Mouse (Mus musculus) liver, embryonic 16.5 days (tissue): ENCODE results near the gene Prg3. TPM values are rescaled to one million over a fixed set of nuclear protein-coding genes. Genes with fewer than 3 reads are reported as not detected.

Experiments
- ATAC-seq: fragments of 200-750 bp; cut with Nextera tagmentation; 2 replicates; pipeline ENCODE4 v1.8.0; 2017; ENCODE audit warnings: low read depth, mild to moderate bottlenecking, moderate number of reproducible peaks, moderate library complexity
- H3K27ac ChIP-seq: fragments of 300-500 bp; sonication (generic); 2 replicates; pipeline ENCODE4 v1.5.1; 2014; ENCODE audit warnings: mild to moderate bottlenecking, low read length
- H3K27me3 ChIP-seq: fragments of 300-500 bp; sonication (generic); 2 replicates; pipeline ENCODE4 v1.6.1; 2014; ENCODE audit warnings: low read depth, low read length, mixed read lengths; ENCODE audit not compliant: control insufficient read depth, insufficient read depth
- H3K36me3 ChIP-seq: fragments of 300-500 bp; sonication (generic); 2 replicates; pipeline ENCODE4 v1.6.1; 2014; ENCODE audit warnings: mild to moderate bottlenecking; ENCODE audit not compliant: control insufficient read depth, insufficient read depth
- H3K4me1 ChIP-seq: fragments of 300-500 bp; sonication (generic); 2 replicates; pipeline ENCODE4 v1.6.1; 2014; ENCODE audit warnings: low read depth, low read length, mixed read lengths; ENCODE audit not compliant: control insufficient read depth
- H3K4me2 ChIP-seq: fragments of 300-500 bp; sonication (generic); 2 replicates; pipeline ENCODE4 v1.6.1; 2014; ENCODE audit warnings: low read depth, low read length, mixed read lengths
- H3K4me3 ChIP-seq: fragments of 300-500 bp; sonication (generic); 2 replicates; pipeline ENCODE4 v1.5.1; 2014; ENCODE audit warnings: low read depth, mild to moderate bottlenecking, low read length
- H3K9ac ChIP-seq: fragments of 300-500 bp; sonication (generic); 2 replicates; pipeline ENCODE4 v1.6.1; 2014; ENCODE audit warnings: low read depth, low read length
- H3K9me3 ChIP-seq: fragments of 300-500 bp; sonication (generic); replicated peaks from 2 replicates; pipeline ENCODE4 v1.6.1; 2016; ENCODE audit warnings: low read length; ENCODE audit not compliant: control insufficient read depth
- WGBS: fragments of 180-500 bp; shearing (Covaris S2); extraction: QIAGEN DNeasy Blood & Tissue Kit; methylation state at CpG from one replicate; pipeline ENCODE4 v1.1.7; 2014; ENCODE audit not compliant: insufficient replicate concordance; 5-methylcytosine and 5-hydroxymethylcytosine counted together
- polyA plus RNA-seq: library from polyadenylated mRNA; unstranded; fragments of >200 nt; fragmentation: Nextera tagmentation; extraction: Ambion mirVana; gene quantifications from 2 replicates; pipeline ENCODE4 v1.2.1, GENCODE M21; 2015

Gene Prg3
- polyA plus RNA-seq, 1 experiment from 2014 or later: 5.0 TPM

GRCm38 (mm10) chr2:85027281-85027680, 39.3 kb downstream of the Prg3 start:
- no peaks in the 10 kb centered on the region for H3K9me3 ChIP-seq
- no peaks in the 10 kb centered on the region for H3K4me1 ChIP-seq
- ATAC-seq: peak; percentile 22; the same call in 1 of the 2 replicates
- H3K27me3 ChIP-seq: no peaks in the 10 kb centered on the region; the same call in none of the 2 replicates
- H3K27ac ChIP-seq: no peak overlapping the region
- H3K4me3 ChIP-seq: no peak overlapping the region
- H3K36me3 ChIP-seq: no peaks in the 10 kb centered on the region
- no peak overlapping the region for H3K4me2 ChIP-seq
- H3K9ac ChIP-seq: no peak overlapping the region
- 24% methylated on average over 5 of the region's 5 CpGs for WGBS

- 43% methylated on average over 6 of the region's 6 CpGs for WGBS
- no peaks in the 10 kb centered on the region for H3K36me3 ChIP-seq
- no peak for ATAC-seq
Observed at GRCm38 (mm10) chr2:85029897-85030296, 41.9 kb downstream of the Prg3 start.

GRCm38 (mm10) chr2:85030989-85031388, 43.0 kb downstream of the Prg3 start:
- Histone ChIP-seq H3K4me2 (no peak overlapping the region), H3K9ac (no peak overlapping the region), H3K36me3 (no peaks in the 10 kb centered on the region), H3K27ac (no peak overlapping the region), H3K4me1 (peaks cover under 1% of the 10 kb centered on the region; the same call in 1 of the 2 replicates), H3K9me3 (no peaks in the 10 kb centered on the region), H3K4me3 (no peak overlapping the region), H3K27me3 (peaks cover 17% of the 10 kb centered on the region)
- ATAC-seq: no peak
- WGBS: 41% methylated on average over 6 of the region's 6 CpGs

More at GRCm38 (mm10) chr2:85029897-85030296, 41.9 kb downstream of the Prg3 start:
- Histone ChIP-seq H3K9ac (no peak overlapping the region), H3K4me1 (no peaks in the 10 kb centered on the region), H3K9me3 (no peaks in the 10 kb centered on the region), H3K27me3 (peaks cover 14% of the 10 kb centered on the region), H3K4me3 (no peak overlapping the region), H3K4me2 (no peak overlapping the region), H3K27ac (no peak overlapping the region)

GRCm38 (mm10) chr2:85033121-85033520, 45.1 kb downstream of the Prg3 start:
- no peak overlapping the region for H3K4me2 ChIP-seq
- peaks cover 9% of the 10 kb centered on the region for H3K4me1 ChIP-seq
- no peak for ATAC-seq
- H3K4me3 ChIP-seq: no peak overlapping the region
- 52% methylated on average over 2 of the region's 2 CpGs for WGBS
- no peaks in the 10 kb centered on the region for H3K9me3 ChIP-seq
- H3K27ac ChIP-seq: no peak overlapping the region
- no peak overlapping the region for H3K9ac ChIP-seq
- H3K27me3 ChIP-seq: peaks cover 17% of the 10 kb centered on the region
- H3K36me3 ChIP-seq: no peaks in the 10 kb centered on the region

GRCm38 (mm10) chr2:85034169-85034568, 46.2 kb downstream of the Prg3 start:
- Histone ChIP-seq H3K4me2 (no peak overlapping the region), H3K4me1 (peaks cover 15% of the 10 kb centered on the region), H3K36me3 (0 out of 2 replicates have a peak, but pooled peaks cover under 1% of the 10 kb centered on the region), H3K4me3 (no peak overlapping the region), H3K27me3 (peaks cover 17% of the 10 kb centered on the region), H3K27ac (no peak overlapping the region), H3K9me3 (no peaks in the 10 kb centered on the region), H3K9ac (no peak overlapping the region)
- 15% methylated on average over 7 of the region's 7 CpGs for WGBS
- no peak for ATAC-seq

- H3K27me3 ChIP-seq: peaks cover 17% of the 10 kb centered on the region
- H3K4me3 ChIP-seq: peak overlapping the region; percentile 86
- 4% methylated on average over 11 of the region's 11 CpGs for WGBS
- H3K9me3 ChIP-seq: no peaks in the 10 kb centered on the region
- H3K4me2 ChIP-seq: peak overlapping the region; percentile 84
- H3K9ac ChIP-seq: peak overlapping the region; percentile 94
- no peak for ATAC-seq
- H3K4me1 ChIP-seq: peaks cover 15% of the 10 kb centered on the region
- no peak overlapping the region for H3K27ac ChIP-seq
- H3K36me3 ChIP-seq: peaks cover 23% of the 10 kb centered on the region
Observed at GRCm38 (mm10) chr2:85036507-85037046, 48.6 kb downstream of the Prg3 start.

GRCm38 (mm10) chr2:85037047-85038026, 49.3 kb downstream of the Prg3 start, which contains the start of the genes Ssrp1 and P2rx3:
Gene Ssrp1, plus strand, starts transcription at chr2:85037234.
Gene P2rx3, minus strand, starts transcription at chr2:85037462.
- Histone ChIP-seq H3K9me3 (no peaks in the 10 kb centered on the region), H3K4me3 (peak within 1 kb of the TSS; percentile 86), H3K9ac (peak within 1 kb of the TSS; percentile 94), H3K4me1 (peaks cover 15% of the 10 kb centered on the region), H3K27ac (peak within 1 kb of the TSS; percentile 80), H3K4me2 (peak within 1 kb of the TSS; percentile 84), H3K27me3 (peaks cover 17% of the 10 kb centered on the region), H3K36me3 (peaks cover 30% of the 10 kb centered on the region)
- under 1% methylated on average over 66 of the region's 66 CpGs for WGBS
- peak; percentile 94 for ATAC-seq

GRCm38 (mm10) chr2:85038336-85038735, 50.3 kb downstream of the Prg3 start:
- Histone ChIP-seq H3K4me2 (peak overlapping the region; percentile 84), H3K9ac (peak overlapping the region; percentile 94), H3K4me1 (peaks cover 15% of the 10 kb centered on the region), H3K9me3 (no peaks in the 10 kb centered on the region), H3K4me3 (peak overlapping the region; percentile 86), H3K27me3 (peaks cover 8% of the 10 kb centered on the region), H3K36me3 (peaks cover 40% of the 10 kb centered on the region), H3K27ac (peak overlapping the region; percentile 31; the same call in 1 of the 2 replicates)
- no peak for ATAC-seq
- 73% methylated on average over 13 of the region's 13 CpGs for WGBS
